9 mouse cellular contexts compared by ENCODE assay signal in genomic region chr9:63698320-63699045, GRCm38 (mm10). TPM values are rescaled to one million over a fixed set of nuclear protein-coding genes. Genes with fewer than 3 reads are reported as not detected.
DNase-seq lines count a peak whose midpoint lies in the region; ATAC-seq and TF ChIP-seq lines count a peak whose summit lies in the region.
"Had no signal": no experiment of that assay in that cellular context is flagged by ENCODE, and none has a peak within 500 bp of the region (broad histone marks: within the 10 kb centered on the region; RNA-seq: fewer than 3 reads in every experiment).

No protein-coding gene starts in this region.

- intact Hi-C loops in heart, postnatal 36 days (cut with DNase I): no loop called here

- H3K4me1 ChIP-seq in heart, embryonic 13.5 days: peaks cover 68% of the 10 kb centered on the region
- H3K4me1 ChIP-seq in liver, postnatal 0 days (ENCODE audit: insufficient read depth): peaks cover 47% of the 10 kb centered on the region

- no peak for DNase-seq in heart, postnatal 36 days
- peak; percentile 87 for DNase-seq in Muller cell, postnatal 12 days (ENCODE audit: inconsistent ontology term)
- DNase-seq in kidney, adult 11 months: peak; percentile 85
- no peak for DNase-seq in liver, postnatal 0 days
- no peak for DNase-seq in layer of hippocampus, adult 9-10 months (ENCODE audit: low spot score)
- no peak for DNase-seq in urinary bladder, postnatal 25 days (ENCODE audit: low spot score)
- no peak for DNase-seq in adrenal gland, postnatal 36 days
- DNase-seq: gastrocnemius, postnatal 25 days had no signal

- H3K27ac ChIP-seq in heart, embryonic 13.5 days (replicated peaks): peak overlapping the region; percentile 66
- 0 out of 2 replicates have a peak overlapping the region, but pooled peaks have one; percentile 44 for H3K27ac ChIP-seq in liver, postnatal 0 days (ENCODE audit: low read depth)

- no peak for ATAC-seq in heart, embryonic 13.5 days (ENCODE audit: extremely low read depth, insufficient number of reproducible peaks, low FRiP score, low TSS enrichment)
- 0 out of 2 replicates have a peak, but pooled peaks have one; percentile 3 for ATAC-seq in liver, postnatal 0 days

- 62% methylated on average over 5 of the region's 7 CpGs for WGBS in heart, embryonic 13.5 days
- WGBS in liver, postnatal 0 days (ENCODE audit: insufficient replicate concordance): 54% methylated on average over 6 of the region's 7 CpGs

- no peaks in the 10 kb centered on the region for H3K9me3 ChIP-seq in heart, embryonic 13.5 days
- H3K9me3 ChIP-seq in liver, postnatal 0 days (ENCODE audit: low read length): no peaks in the 10 kb centered on the region

- no peak for TF ChIP-seq CTCF in liver, postnatal 0 days (IDR thresholded peaks at IDR 0.05; ENCODE audit: low read depth)

- TF ChIP-seq EP300 in liver, postnatal 0 days (IDR thresholded peaks at IDR 0.05; ENCODE audit: low read depth): no peak

- no peak overlapping the region for H3K4me2 ChIP-seq in heart, embryonic 13.5 days
- no peak overlapping the region for H3K4me2 ChIP-seq in liver, postnatal 0 days (ENCODE audit: low read depth, low read length)

- H3K9ac ChIP-seq in heart, embryonic 13.5 days: peak overlapping the region; percentile 47
- H3K9ac ChIP-seq in liver, postnatal 0 days (replicated peaks): no peak overlapping the region

- H3K27me3 ChIP-seq in heart, embryonic 13.5 days (replicated peaks): no peaks in the 10 kb centered on the region
- no peaks in the 10 kb centered on the region for H3K27me3 ChIP-seq in liver, postnatal 0 days (ENCODE audit: insufficient read depth, low read length)

- H3K36me3 ChIP-seq in heart, embryonic 13.5 days: no peaks in the 10 kb centered on the region
- H3K36me3 ChIP-seq in liver, postnatal 0 days (replicated peaks; ENCODE audit: insufficient read depth, low read length): no peaks in the 10 kb centered on the region

- no peak overlapping the region for H3K4me3 ChIP-seq in heart, embryonic 13.5 days
- no peak overlapping the region for H3K4me3 ChIP-seq in liver, postnatal 0 days (ENCODE audit: low read depth, low read length)

RNA-seq across cellular contexts. Expression of gene Smad3, which starts 59.3 kb away (rescaled TPM):
- polyA plus RNA-seq in heart, embryonic 13.5 days (2015; fragmentation: Nextera tagmentation; extraction: Ambion mirVana): 11.3 and 11.9 TPM in 2 replicates
- total RNA-seq in heart, postnatal 36 days (2021): 10 to 100 TPM; 12.5 to 13.2 TPM
- polyA plus RNA-seq in liver, postnatal 0 days (2015; fragmentation: Nextera tagmentation; extraction: Ambion mirVana): 1.9 and 2.1 TPM in 2 replicates
- total RNA-seq in adrenal gland, postnatal 36 days (2021): 10 to 100 TPM; 28.6 to 48.3 TPM

Comparison
In these comparisons a context has a peak if more than half of its experiments do, and no peak if none do; other contexts are left out.
1. DNase-seq: peak in Muller cell, postnatal 12 days (single experiment) and kidney, adult 11 months (single experiment); none in heart, postnatal 36 days (0 of 2), liver, postnatal 0 days (single experiment), layer of hippocampus, adult 9-10 months (single experiment), urinary bladder, postnatal 25 days (single experiment) and adrenal gland, postnatal 36 days (0 of 2).